Mouse (Mus musculus): ENCODE measurements around the gene Senp2.

The Senp2 gene

GRCm38 (mm10) chr16:22095751-22096150 is 86.5 kb downstream of the Senp2 start:
- no peak for DNase-seq (ENCODE audit: low read depth, low spot score)

- no peak for DNase-seq (ENCODE audit: low read depth, low spot score)
Measured at GRCm38 (mm10) chr16:22097659-22098058, 88.4 kb downstream of the Senp2 start.

Data from CD4-positive helper T cell, adult 2 months (primary cell).